Mouse (Mus musculus) MEL (cell line): ENCODE measurements at regions not wholly inside any gene's neighbourhood (a gene's known extent, or its start where the extent isn't known, plus 50 kb on each side); places are given as distances from the start of the nearest gene placed in this dataset.

Source experiments
- DNase-seq: peaks from one replicate; pipeline ENCODE4 v3.0.0; 2011; ENCODE audit warnings: low read depth, low spot score
- H3K27ac ChIP-seq: 2 replicates; pipeline ENCODE4 v1.5.1; 2012; ENCODE audit warnings: low read depth, mild to moderate bottlenecking, control low read depth, low read length, moderate library complexity; ENCODE audit not compliant: control insufficient read depth
- H3K27me3 ChIP-seq, 2 experiments: fragments of 150-350 bp in 1 of 2; sonication (generic) in 1 of 2; 2 replicates each; pipeline ENCODE4 v1.6.1; 2012; ENCODE audit warnings: low read length in 2 of 2, mild to moderate bottlenecking in 2 of 2, improper control_type of control experiment in 1 of 2, moderate library complexity in 1 of 2; ENCODE audit not compliant: insufficient read depth in 2 of 2, control insufficient read depth in 1 of 2
- H3K36me3 ChIP-seq, 2 experiments: 2 replicates each; pipeline ENCODE4 v1.6.1; 2012 to 2014; ENCODE audit warnings: low read length in 2 of 2, improper control_type of control experiment in 1 of 2, inconsistent platforms in 1 of 2, mild to moderate bottlenecking in 1 of 2; ENCODE audit not compliant: insufficient read depth in 2 of 2, control insufficient read depth in 1 of 2
- H3K4me1 ChIP-seq, 2 experiments: fragments of 150-350 bp in 1 of 2; sonication (generic) in 1 of 2; 2 replicates each; pipeline ENCODE4 v1.6.1; 2012; ENCODE audit warnings: low read length in 2 of 2, improper control_type of control experiment in 1 of 2, mild to moderate bottlenecking in 1 of 2; ENCODE audit not compliant: insufficient read depth in 2 of 2, control insufficient read depth in 1 of 2
- H3K4me3 ChIP-seq, 2 experiments: fragments of 150-350 bp in 1 of 2; sonication (generic) in 1 of 2; 2 replicates each; pipeline ENCODE4 v1.5.1; 2012; ENCODE audit warnings: low read depth in 2 of 2, low read length in 2 of 2, mild to moderate bottlenecking in 2 of 2, moderate library complexity in 2 of 2, control low read depth in 1 of 2, improper control_type of control experiment in 1 of 2; ENCODE audit not compliant: control insufficient read depth in 1 of 2, insufficient read depth in 1 of 2
- H3K79me2 ChIP-seq: 2 replicates; pipeline ENCODE4 v1.6.1; 2012; ENCODE audit warnings: mild to moderate bottlenecking, low read length, moderate library complexity; ENCODE audit not compliant: control insufficient read depth, poor library complexity, insufficient read depth
- H3K9ac ChIP-seq: 2 replicates; pipeline ENCODE4 v1.6.1; 2012; ENCODE audit warnings: low read depth, mild to moderate bottlenecking, control low read depth, low read length, moderate library complexity; ENCODE audit not compliant: control insufficient read depth, poor library complexity, severe bottlenecking
- H3K9me3 ChIP-seq: fragments of 150-350 bp; sonication (generic); replicated peaks from 2 replicates; pipeline ENCODE4 v1.6.1; 2012; ENCODE audit warnings: mild to moderate bottlenecking, low read length, improper control_type of control experiment, moderate library complexity; ENCODE audit not compliant: insufficient read depth
- CHD1 ChIP-seq: IDR thresholded peaks from 2 replicates; pipeline ENCODE4 v1.6.1; 2012; ENCODE audit warnings: low read depth, mild to moderate bottlenecking, inconsistent platforms, low read length, improper control_type of control experiment
- CTCF ChIP-seq, 3 experiments: IDR thresholded peaks in 2 of 3; conservative IDR thresholded peaks in 1 of 3; 2 replicates each; pipeline ENCODE4 v1.5.1; 2011 to 2012; ENCODE audit warnings: low read length in 3 of 3, low read depth in 2 of 3, mild to moderate bottlenecking in 2 of 3, improper control_type of control experiment in 1 of 3, inconsistent platforms in 1 of 3, mixed read lengths in 1 of 3, moderate library complexity in 1 of 3; ENCODE audit not compliant: control insufficient read depth in 1 of 3, insufficient read depth in 1 of 3, poor library complexity in 1 of 3, severe bottlenecking in 1 of 3
- ELF1 ChIP-seq: IDR thresholded peaks from 2 replicates; pipeline ENCODE4 v1.6.1; 2014; ENCODE audit warnings: low read depth, mild to moderate bottlenecking, inconsistent platforms, low read length, improper control_type of control experiment, moderate library complexity
- ETS1 ChIP-seq: IDR thresholded peaks from 2 replicates; pipeline ENCODE4 v1.6.1; 2012; ENCODE audit warnings: low read depth, mild to moderate bottlenecking, inconsistent platforms, low read length, improper control_type of control experiment, moderate library complexity
- GABPA ChIP-seq: IDR thresholded peaks from 2 replicates; pipeline ENCODE4 v1.6.1; 2012; ENCODE audit warnings: low read depth, mild to moderate bottlenecking, inconsistent platforms, low read length, improper control_type of control experiment, moderate library complexity
- HCFC1 ChIP-seq: IDR thresholded peaks from 2 replicates; pipeline ENCODE4 v1.6.1; 2012; ENCODE audit warnings: low read depth, mild to moderate bottlenecking, inconsistent platforms, low read length, improper control_type of control experiment, moderate library complexity
- KAT2A ChIP-seq: conservative IDR thresholded peaks from 2 replicates; pipeline ENCODE4 v1.6.1; 2012; ENCODE audit warnings: low read depth, low read length, improper control_type of control experiment, inconsistent platforms
- MAFK ChIP-seq: IDR thresholded peaks from 2 replicates; pipeline ENCODE4 v1.6.1; 2011; ENCODE audit warnings: low read depth, mild to moderate bottlenecking, low read length, improper control_type of control experiment, borderline replicate concordance
- MEF2A ChIP-seq: IDR thresholded peaks from 2 replicates; pipeline ENCODE4 v1.6.1; 2014; ENCODE audit warnings: low read depth, mild to moderate bottlenecking, inconsistent platforms, low read length, improper control_type of control experiment; ENCODE audit not compliant: poor library complexity, insufficient replicate concordance, severe bottlenecking; ENCODE audit errors: extremely low read depth
- MYB ChIP-seq: IDR thresholded peaks from 2 replicates; pipeline ENCODE4 v1.6.1; 2011; ENCODE audit warnings: mild to moderate bottlenecking, low read depth, low read length, improper control_type of control experiment
- MYC ChIP-seq: IDR thresholded peaks from 2 replicates; pipeline ENCODE4 v1.6.1; 2011; ENCODE audit warnings: low read depth, mild to moderate bottlenecking, low read length, improper control_type of control experiment, moderate library complexity
- NELFE ChIP-seq: IDR thresholded peaks from 2 replicates; pipeline ENCODE4 v1.6.1; 2011; ENCODE audit warnings: low read depth, low read length, improper control_type of control experiment
- NRF1 ChIP-seq: IDR thresholded peaks from 2 replicates; pipeline ENCODE4 v1.6.1; 2014; ENCODE audit warnings: low read depth, mild to moderate bottlenecking, inconsistent platforms, low read length, improper control_type of control experiment, moderate library complexity; ENCODE audit not compliant: poor library complexity, insufficient read depth, severe bottlenecking
- POLR2AphosphoS2 ChIP-seq: IDR thresholded peaks from 2 replicates; pipeline ENCODE4 v1.6.1; 2011; ENCODE audit warnings: low read length, improper control_type of control experiment
- POLR2AphosphoS5 ChIP-seq: IDR thresholded peaks from 2 replicates; pipeline ENCODE4 v1.6.1; 2012; ENCODE audit warnings: low read depth, borderline replicate concordance, mild to moderate bottlenecking, inconsistent platforms, low read length, moderate library complexity, mixed read lengths
- SIN3A ChIP-seq: IDR thresholded peaks from 2 replicates; pipeline ENCODE4 v1.6.1; 2012; ENCODE audit warnings: low read length, improper control_type of control experiment, inconsistent platforms
- TAL1 ChIP-seq: IDR thresholded peaks from 2 replicates; pipeline ENCODE4 v1.6.1; 2012; ENCODE audit warnings: mild to moderate bottlenecking, inconsistent platforms, low read length, moderate library complexity, mixed read lengths
- TCF12 ChIP-seq: IDR thresholded peaks from 2 replicates; pipeline ENCODE4 v1.6.1; 2014; ENCODE audit warnings: low read depth, mild to moderate bottlenecking, inconsistent platforms, low read length, improper control_type of control experiment, moderate library complexity
- UBTF ChIP-seq: IDR thresholded peaks from 2 replicates; pipeline ENCODE4 v1.6.1; 2012; ENCODE audit warnings: low read depth, mild to moderate bottlenecking, inconsistent platforms, low read length, improper control_type of control experiment, moderate library complexity, borderline replicate concordance; ENCODE audit not compliant: insufficient read depth
- ZC3H11A ChIP-seq: IDR thresholded peaks from 2 replicates; pipeline ENCODE4 v1.6.1; 2012; ENCODE audit warnings: low read depth, mild to moderate bottlenecking, inconsistent platforms, low read length, improper control_type of control experiment
- ZMIZ1 ChIP-seq: IDR thresholded peaks from 2 replicates; pipeline ENCODE4 v1.6.1; 2012; ENCODE audit warnings: low read depth, mild to moderate bottlenecking, inconsistent platforms, low read length, improper control_type of control experiment, moderate library complexity
- ZNF384 ChIP-seq: IDR thresholded peaks from 2 replicates; pipeline ENCODE4 v1.6.1; 2012; ENCODE audit warnings: low read depth, mild to moderate bottlenecking, inconsistent platforms, low read length, improper control_type of control experiment

DNA sequence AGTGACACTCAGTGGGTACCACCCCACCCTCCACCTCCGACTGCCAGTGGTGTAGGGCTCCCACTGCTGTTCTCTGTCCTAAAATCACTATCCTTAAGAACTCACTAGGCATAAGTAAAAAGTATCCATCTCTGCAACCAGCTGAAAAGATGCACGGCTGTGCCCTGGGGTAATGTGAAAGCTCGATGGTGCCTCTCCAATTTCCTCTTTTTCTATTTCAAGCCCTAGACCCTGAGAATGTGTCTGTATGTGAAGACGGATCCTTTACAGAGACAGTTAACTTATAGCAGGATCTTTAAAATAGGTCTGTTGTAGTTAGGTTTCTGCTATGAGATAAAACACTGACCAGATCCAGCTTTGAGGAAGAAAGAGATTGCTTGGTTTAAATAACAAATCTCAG lies 149.1 kb upstream of the Thbs1 start:
- Histone ChIP-seq H3K36me3 (no peaks in the 10 kb centered on the region), H3K9me3 (no peaks in the 10 kb centered on the region), H3K27ac (no peak overlapping the region), H3K9ac (no peak overlapping the region), H3K79me2 (no peaks in the 10 kb centered on the region), H3K27me3 (no peaks in the 10 kb centered on the region), H3K4me3 (no peak overlapping the region), H3K4me1 (no peaks in the 10 kb centered on the region)
- TF ChIP-seq CTCF (IDR thresholded peaks at IDR 0.05 in 2 of 3, conservative IDR thresholded peaks at IDR 0.05 in 1 of 3; ENCODE audit: control insufficient read depth in 1 of 3, insufficient read depth in 1 of 3, low read depth in 2 of 3, low read length in 3 of 3, poor library complexity in 1 of 3, severe bottlenecking in 1 of 3) (no peak), CHD1 (no peak), POLR2AphosphoS2 (no peak), ZNF384 (no peak), TCF12 (no peak), MYB (no peak), MEF2A (no peak), TAL1 (no peak), ETS1 (no peak), NELFE (no peak), MAFK (no peak), MYC (no peak), ZC3H11A (no peak), HCFC1 (no peak)
- DNase-seq = no peak

DNA sequence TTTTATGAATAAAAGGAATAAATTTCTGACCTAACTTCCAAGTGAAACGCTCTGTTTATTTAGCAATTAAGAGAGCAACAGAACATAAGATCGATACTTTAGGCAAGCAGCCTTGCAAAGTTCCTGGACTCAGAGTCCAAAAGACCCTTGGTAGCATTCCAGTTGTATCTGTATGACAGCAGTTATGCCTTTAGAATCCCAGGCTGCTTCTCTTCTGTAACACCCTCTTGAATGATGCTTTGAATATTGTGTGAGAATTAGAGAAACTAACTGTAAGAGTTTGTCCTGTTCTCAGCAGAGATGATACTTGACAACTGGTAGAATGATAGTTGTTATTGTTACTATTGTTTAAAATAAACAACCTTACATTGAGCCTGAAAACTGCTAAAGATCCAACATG lies 148.2 kb upstream of the Thbs1 start:
- H3K9me3 ChIP-seq = no peaks in the 10 kb centered on the region
- no peaks in the 10 kb centered on the region for H3K27me3 ChIP-seq
- no peaks in the 10 kb centered on the region for H3K79me2 ChIP-seq
- no peaks in the 10 kb centered on the region for H3K36me3 ChIP-seq
- no peak for DNase-seq
- no peak overlapping the region for H3K4me3 ChIP-seq
- H3K4me1 ChIP-seq = no peaks in the 10 kb centered on the region
- no peak overlapping the region for H3K9ac ChIP-seq
- no peak for TF ChIP-seq POLR2AphosphoS5
- no peak for TF ChIP-seq ELF1
- TF ChIP-seq MYB = no peak
- no peak for TF ChIP-seq KAT2A
- TF ChIP-seq ZMIZ1 = no peak
- TF ChIP-seq UBTF = no peak
- TF ChIP-seq NELFE = no peak
- no peak for TF ChIP-seq GABPA
- TF ChIP-seq MEF2A = no peak
- TF ChIP-seq SIN3A = no peak
- TF ChIP-seq NRF1 = no peak
- no peak overlapping the region for H3K27ac ChIP-seq
